Mouse (Mus musculus): Measurements from ENCODE around the gene Mcm2. TPM values are rescaled to one million over a fixed set of nuclear protein-coding genes. Genes with fewer than 3 reads are reported as not detected.

The Mcm2 gene
- total RNA-seq, 1 experiment: 237 TPM

GRCm38 (mm10) chr6:88839135-88839970 is 59.2 kb downstream of the Mcm2 start:
- peak; percentile 33 for DNase-seq (ENCODE audit: low read depth, low spot score)
- Histone ChIP-seq H3K4me1 (ENCODE audit: control insufficient read depth in 2 of 2, insufficient read depth in 2 of 2, low read length in 2 of 2, poor library complexity in 1 of 2) (peaks cover 0 to 17% of the 10 kb centered on the region in 2 experiments; a peak in 2 of 4 replicates), H3K9me3 (ENCODE audit: control insufficient read depth, insufficient read depth, low read depth, low read length) (no peaks in the 10 kb centered on the region), H3K27ac (ENCODE audit: insufficient read depth, low read depth, low read length, poor library complexity, severe bottlenecking) (peak overlapping the region; percentile 8; the same call in 1 of the 2 replicates), H3K9ac (ENCODE audit: insufficient read depth, low read depth, low read length, poor library complexity, severe bottlenecking) (peak overlapping the region; percentile 60), H3K36me3 (ENCODE audit: control insufficient read depth, insufficient read depth, low read length, poor library complexity, severe bottlenecking) (peaks cover 22% of the 10 kb centered on the region; the same call in 1 of the 2 replicates), H3K4me3 (ENCODE audit: insufficient read depth in 1 of 2, low read depth in 1 of 2, low read length in 2 of 2, poor library complexity in 1 of 2, severe bottlenecking in 1 of 2) (peak overlapping the region; percentile 20 to 58)
- in situ Hi-C loops (cut with MboI; ENCODE audit: low sequenced_read_pairs in 2 of 2, unreplicated experiment in 2 of 2): no loop called here
- TF ChIP-seq ZC3H11A (IDR thresholded peaks at IDR 0.05; ENCODE audit: borderline replicate concordance, low read depth, low read length) (no peak), CHD2 (IDR thresholded peaks at IDR 0.05; ENCODE audit: low read depth, low read length) (no peak), ZNF384 (IDR thresholded peaks at IDR 0.05; ENCODE audit: low read depth, low read length) (no peak), MAFK (IDR thresholded peaks at IDR 0.05; ENCODE audit: insufficient read depth, low read depth, low read length) (no peak), HCFC1 (IDR thresholded peaks at IDR 0.05; ENCODE audit: borderline replicate concordance, insufficient read depth, low read length) (no peak)

GRCm38 (mm10) chr6:88838613-88839012 is 60.0 kb downstream of the Mcm2 start:
- no peak overlapping the region for H3K9ac ChIP-seq (ENCODE audit: insufficient read depth, low read depth, low read length, poor library complexity, severe bottlenecking)
- no peak for TF ChIP-seq ZNF384 (IDR thresholded peaks at IDR 0.05; ENCODE audit: low read depth, low read length)
- TF ChIP-seq CHD2 (IDR thresholded peaks at IDR 0.05; ENCODE audit: low read depth, low read length): no peak
- TF ChIP-seq HCFC1 (IDR thresholded peaks at IDR 0.05; ENCODE audit: borderline replicate concordance, insufficient read depth, low read length): no peak
- no peak for TF ChIP-seq MAFK (IDR thresholded peaks at IDR 0.05; ENCODE audit: insufficient read depth, low read depth, low read length)
- TF ChIP-seq ZC3H11A (IDR thresholded peaks at IDR 0.05; ENCODE audit: borderline replicate concordance, low read depth, low read length): no peak
- in situ Hi-C loops (cut with MboI; ENCODE audit: low sequenced_read_pairs in 2 of 2, unreplicated experiment in 2 of 2): no loop called here
- H3K27ac ChIP-seq (ENCODE audit: insufficient read depth, low read depth, low read length, poor library complexity, severe bottlenecking): no peak overlapping the region
- no peaks in the 10 kb centered on the region for H3K9me3 ChIP-seq (ENCODE audit: control insufficient read depth, insufficient read depth, low read depth, low read length)
- no peak for DNase-seq (ENCODE audit: low read depth, low spot score)
- peaks cover 0 to 14% of the 10 kb centered on the region in 2 experiments; a peak in 2 of 4 replicates for H3K4me1 ChIP-seq (ENCODE audit: control insufficient read depth in 2 of 2, insufficient read depth in 2 of 2, low read length in 2 of 2, poor library complexity in 1 of 2)
- H3K4me3 ChIP-seq (ENCODE audit: insufficient read depth in 1 of 2, low read depth in 1 of 2, low read length in 2 of 2, poor library complexity in 1 of 2, severe bottlenecking in 1 of 2): no peak overlapping the region
- H3K36me3 ChIP-seq (ENCODE audit: control insufficient read depth, insufficient read depth, low read length, poor library complexity, severe bottlenecking): peaks cover 22% of the 10 kb centered on the region; the same call in 1 of the 2 replicates

GRCm38 (mm10) chr6:88837999-88838398 is 60.6 kb downstream of the Mcm2 start:
- Histone ChIP-seq H3K36me3 (ENCODE audit: control insufficient read depth, insufficient read depth, low read length, poor library complexity, severe bottlenecking) (peaks cover 22% of the 10 kb centered on the region; the same call in 1 of the 2 replicates), H3K9ac (ENCODE audit: insufficient read depth, low read depth, low read length, poor library complexity, severe bottlenecking) (no peak overlapping the region), H3K4me3 (ENCODE audit: insufficient read depth in 1 of 2, low read depth in 1 of 2, low read length in 2 of 2, poor library complexity in 1 of 2, severe bottlenecking in 1 of 2) (no peak overlapping the region), H3K27ac (ENCODE audit: insufficient read depth, low read depth, low read length, poor library complexity, severe bottlenecking) (no peak overlapping the region), H3K9me3 (ENCODE audit: control insufficient read depth, insufficient read depth, low read depth, low read length) (no peaks in the 10 kb centered on the region), H3K4me1 (ENCODE audit: control insufficient read depth in 2 of 2, insufficient read depth in 2 of 2, low read length in 2 of 2, poor library complexity in 1 of 2) (peaks cover 0 to 10% of the 10 kb centered on the region in 2 experiments; a peak in 1 of 4 replicates)
- no peak for TF ChIP-seq ZC3H11A (IDR thresholded peaks at IDR 0.05; ENCODE audit: borderline replicate concordance, low read depth, low read length)
- no peak for TF ChIP-seq ZNF384 (IDR thresholded peaks at IDR 0.05; ENCODE audit: low read depth, low read length)
- no peak for TF ChIP-seq MAFK (IDR thresholded peaks at IDR 0.05; ENCODE audit: insufficient read depth, low read depth, low read length)
- no peak for TF ChIP-seq CHD2 (IDR thresholded peaks at IDR 0.05; ENCODE audit: low read depth, low read length)
- no peak for TF ChIP-seq HCFC1 (IDR thresholded peaks at IDR 0.05; ENCODE audit: borderline replicate concordance, insufficient read depth, low read length)
- DNase-seq (ENCODE audit: low read depth, low spot score): no peak
- in situ Hi-C loops (cut with MboI; ENCODE audit: low sequenced_read_pairs in 2 of 2, unreplicated experiment in 2 of 2): no loop called here

GRCm38 (mm10) chr6:88836178-88836819 is 62.3 kb downstream of the Mcm2 start:
- Histone ChIP-seq H3K27ac (ENCODE audit: insufficient read depth, low read depth, low read length, poor library complexity, severe bottlenecking) (no peak overlapping the region), H3K9me3 (ENCODE audit: control insufficient read depth, insufficient read depth, low read depth, low read length) (no peaks in the 10 kb centered on the region), H3K4me3 (ENCODE audit: insufficient read depth in 1 of 2, low read depth in 1 of 2, low read length in 2 of 2, poor library complexity in 1 of 2, severe bottlenecking in 1 of 2) (no peak overlapping the region), H3K36me3 (ENCODE audit: control insufficient read depth, insufficient read depth, low read length, poor library complexity, severe bottlenecking) (peaks cover 22% of the 10 kb centered on the region; the same call in 1 of the 2 replicates), H3K9ac (ENCODE audit: insufficient read depth, low read depth, low read length, poor library complexity, severe bottlenecking) (0 out of 2 replicates have a peak overlapping the region, but pooled peaks have one; percentile 13), H3K4me1 (ENCODE audit: control insufficient read depth in 2 of 2, insufficient read depth in 2 of 2, low read length in 2 of 2, poor library complexity in 1 of 2) (peaks cover 3 to 13% of the 10 kb centered on the region in 2 experiments; a peak in 1 of 4 replicates)
- TF ChIP-seq MAFK (IDR thresholded peaks at IDR 0.05; ENCODE audit: insufficient read depth, low read depth, low read length): no peak
- no peak for TF ChIP-seq ZC3H11A (IDR thresholded peaks at IDR 0.05; ENCODE audit: borderline replicate concordance, low read depth, low read length)
- no peak for TF ChIP-seq ZNF384 (IDR thresholded peaks at IDR 0.05; ENCODE audit: low read depth, low read length)
- TF ChIP-seq CHD2 (IDR thresholded peaks at IDR 0.05; ENCODE audit: low read depth, low read length): no peak
- no peak for TF ChIP-seq HCFC1 (IDR thresholded peaks at IDR 0.05; ENCODE audit: borderline replicate concordance, insufficient read depth, low read length)
- in situ Hi-C loops (cut with MboI; ENCODE audit: low sequenced_read_pairs in 2 of 2, unreplicated experiment in 2 of 2): no loop called here
- DNase-seq (ENCODE audit: low read depth, low spot score): no peak
